Mouse (Mus musculus): ENCODE measurements around the gene Cdc42se2. TPM values are rescaled to one million over a fixed set of nuclear protein-coding genes. Genes with fewer than 3 reads are reported as not detected.

The Cdc42se2 gene
- polyA plus RNA-seq (2011; ENCODE audit: insufficient read depth, insufficient read length, low read depth, missing spikeins) = 62.4 and 69.7 TPM in 2 replicates

DNA sequence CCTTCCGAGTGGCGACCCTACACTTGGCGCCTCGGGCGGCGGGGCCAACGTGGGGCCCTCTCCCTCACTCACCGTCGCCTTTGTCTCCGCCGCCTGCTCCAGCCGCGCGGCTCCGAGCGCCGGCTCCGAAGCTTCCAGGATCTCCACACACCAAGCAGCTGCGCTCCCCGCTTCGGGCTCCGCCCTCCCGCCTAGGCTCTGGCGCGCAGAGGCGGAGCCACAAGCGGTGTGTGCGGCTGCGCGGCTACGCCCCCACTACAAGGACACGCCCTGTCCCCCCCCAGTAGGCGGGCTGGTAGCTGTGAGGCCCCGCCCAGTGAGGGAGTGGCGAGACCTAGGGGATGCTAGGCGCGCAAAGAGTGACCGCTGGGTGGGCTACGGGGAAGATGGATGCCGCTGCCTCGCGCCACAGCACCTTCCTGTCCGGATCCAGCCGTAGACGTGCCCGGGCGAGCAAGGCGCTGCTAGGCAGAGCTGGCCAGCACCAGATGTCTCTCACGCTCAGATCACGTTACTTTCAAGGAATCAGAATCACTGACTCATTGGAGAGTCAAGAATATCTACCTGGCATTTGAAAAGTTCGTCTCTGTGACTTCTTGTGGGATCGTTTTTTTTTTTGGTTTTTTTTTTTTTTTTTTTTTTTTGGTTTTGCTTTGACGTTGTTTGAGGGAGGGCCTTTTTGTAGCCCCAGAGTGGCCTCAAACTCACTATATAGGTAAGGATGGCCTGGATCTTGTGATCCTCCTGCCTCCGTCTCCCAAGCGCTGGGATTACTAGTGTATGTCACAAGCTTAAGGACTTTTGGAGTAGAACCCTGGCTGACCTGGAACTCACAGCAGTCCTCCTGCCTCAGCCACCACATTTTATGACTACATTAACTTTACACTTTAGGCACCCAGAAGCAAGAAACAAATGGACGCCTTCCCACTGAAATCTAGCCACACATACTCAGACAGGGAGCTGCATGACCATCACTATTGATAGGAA, at the start of gene Cdc42se2:
Cdc42se2 (minus strand) TSS at position 188 of the 987 bp plus-strand sequence.
- Histone ChIP-seq H3K9me3 (replicated peaks; ENCODE audit: control insufficient read depth, insufficient read depth, low read length, poor library complexity, severe bottlenecking) (no peaks in the 10 kb centered on the region), H3K4me1 (ENCODE audit: control insufficient read depth, insufficient read depth, low read length) (no peaks in the 10 kb centered on the region), H3K36me3 (ENCODE audit: control insufficient read depth, insufficient read depth, low read length, poor library complexity, severe bottlenecking) (no peaks in the 10 kb centered on the region), H3K27me3 (ENCODE audit: control insufficient read depth, insufficient read depth, low read length, poor library complexity, severe bottlenecking) (no peaks in the 10 kb centered on the region), H3K9ac (ENCODE audit: low read depth, poor library complexity, severe bottlenecking) (peak within 1 kb of the TSS; percentile 92), H3K27ac (ENCODE audit: insufficient read depth, low read length) (peak within 1 kb of the TSS; percentile 18), H3K4me3 (ENCODE audit: low read depth, low read length) (peak within 1 kb of the TSS; percentile 86)
- TF ChIP-seq POLR2A (IDR thresholded peaks at IDR 0.05; ENCODE audit: insufficient read depth, low read length) = peak; percentile 96
- TF ChIP-seq EP300 (IDR thresholded peaks at IDR 0.05; ENCODE audit: insufficient read depth, low read depth, low read length) = peak; percentile 71; the same call in 1 of the 2 replicates
- TF ChIP-seq CTCF (IDR thresholded peaks at IDR 0.05; ENCODE audit: low read depth, low read length) = no peak

DNA sequence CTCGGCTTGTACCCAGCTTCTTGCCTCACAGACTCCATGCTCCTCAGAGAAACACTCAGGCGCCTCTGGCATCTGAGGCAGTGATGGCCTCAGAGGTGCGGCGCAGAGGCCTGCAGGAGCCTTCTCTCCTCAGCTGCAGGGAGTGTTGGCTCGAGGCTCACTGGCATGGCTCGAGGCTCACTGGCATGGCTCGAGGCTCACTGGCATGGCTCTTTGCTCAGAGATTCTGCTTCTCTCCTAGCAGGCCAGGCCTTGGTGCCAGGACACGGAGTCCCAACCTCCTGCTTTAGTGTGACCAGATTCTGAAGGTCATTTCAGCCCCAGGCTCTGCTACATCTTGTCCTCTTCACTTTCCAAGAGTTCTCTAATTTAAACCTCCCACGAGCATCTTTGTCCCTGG, 48.6 kb upstream of the Cdc42se2 start:
- Histone ChIP-seq H3K4me3 (ENCODE audit: low read depth, low read length) (no peak overlapping the region), H3K9me3 (replicated peaks; ENCODE audit: control insufficient read depth, insufficient read depth, low read length, poor library complexity, severe bottlenecking) (no peaks in the 10 kb centered on the region), H3K36me3 (ENCODE audit: control insufficient read depth, insufficient read depth, low read length, poor library complexity, severe bottlenecking) (no peaks in the 10 kb centered on the region), H3K4me1 (ENCODE audit: control insufficient read depth, insufficient read depth, low read length) (no peaks in the 10 kb centered on the region), H3K27ac (ENCODE audit: insufficient read depth, low read length) (no peak overlapping the region), H3K27me3 (ENCODE audit: control insufficient read depth, insufficient read depth, low read length, poor library complexity, severe bottlenecking) (no peaks in the 10 kb centered on the region), H3K9ac (ENCODE audit: low read depth, poor library complexity, severe bottlenecking) (no peak overlapping the region)
- TF ChIP-seq CTCF (IDR thresholded peaks at IDR 0.05; ENCODE audit: low read depth, low read length) (no peak), EP300 (IDR thresholded peaks at IDR 0.05; ENCODE audit: insufficient read depth, low read depth, low read length) (no peak), POLR2A (IDR thresholded peaks at IDR 0.05; ENCODE audit: insufficient read depth, low read length) (no peak)

DNA sequence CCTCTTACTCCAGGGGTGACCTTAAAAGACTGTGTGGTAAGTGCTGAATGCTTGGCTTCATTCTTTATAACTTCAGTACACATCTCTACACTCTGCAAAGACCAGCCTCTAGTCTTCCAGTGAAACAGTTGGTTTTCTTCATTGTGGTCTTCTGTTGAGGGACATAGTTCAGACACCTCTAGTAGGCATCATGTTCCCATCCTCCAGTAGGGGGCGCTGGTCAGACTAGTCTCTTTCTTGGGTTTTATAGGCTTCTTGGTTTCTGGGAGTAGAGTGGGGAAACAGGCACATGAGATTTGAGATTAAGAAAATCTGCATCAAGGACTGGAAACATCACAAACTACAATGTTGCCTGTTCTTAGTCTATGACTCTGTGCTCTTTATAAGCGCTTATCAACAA, 47.1 kb upstream of the Cdc42se2 start:
- no peak overlapping the region for H3K27ac ChIP-seq (ENCODE audit: insufficient read depth, low read length)
- no peak overlapping the region for H3K4me3 ChIP-seq (ENCODE audit: low read depth, low read length)
- H3K9me3 ChIP-seq (replicated peaks; ENCODE audit: control insufficient read depth, insufficient read depth, low read length, poor library complexity, severe bottlenecking) = no peaks in the 10 kb centered on the region
- no peaks in the 10 kb centered on the region for H3K4me1 ChIP-seq (ENCODE audit: control insufficient read depth, insufficient read depth, low read length)
- no peak overlapping the region for H3K9ac ChIP-seq (ENCODE audit: low read depth, poor library complexity, severe bottlenecking)
- TF ChIP-seq CTCF (IDR thresholded peaks at IDR 0.05; ENCODE audit: low read depth, low read length) (no peak), POLR2A (IDR thresholded peaks at IDR 0.05; ENCODE audit: insufficient read depth, low read length) (no peak), EP300 (IDR thresholded peaks at IDR 0.05; ENCODE audit: insufficient read depth, low read depth, low read length) (no peak)
- no peaks in the 10 kb centered on the region for H3K36me3 ChIP-seq (ENCODE audit: control insufficient read depth, insufficient read depth, low read length, poor library complexity, severe bottlenecking)
- no peaks in the 10 kb centered on the region for H3K27me3 ChIP-seq (ENCODE audit: control insufficient read depth, insufficient read depth, low read length, poor library complexity, severe bottlenecking)

DNA sequence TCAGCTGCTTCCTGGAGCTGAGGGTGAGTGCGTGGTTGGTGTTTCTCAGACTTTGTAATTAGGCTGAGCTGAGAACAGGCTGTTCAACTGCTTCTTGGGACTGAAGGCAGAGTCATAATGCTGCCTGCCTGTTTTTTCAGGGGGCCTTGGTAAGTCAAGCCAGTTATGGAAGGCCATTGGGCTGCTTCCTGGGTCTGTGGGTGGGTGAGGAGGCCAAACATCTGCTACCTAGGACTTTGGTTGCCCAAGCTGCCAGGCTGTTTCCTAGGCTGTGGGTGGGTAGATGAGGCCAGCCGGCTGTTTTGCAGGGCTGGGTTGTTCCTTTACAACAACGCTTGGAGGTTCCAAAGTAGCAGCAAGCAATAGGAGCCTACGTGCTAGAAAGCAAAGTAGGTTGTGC, 46.4 kb upstream of the Cdc42se2 start:
- no peaks in the 10 kb centered on the region for H3K9me3 ChIP-seq (replicated peaks; ENCODE audit: control insufficient read depth, insufficient read depth, low read length, poor library complexity, severe bottlenecking)
- no peak overlapping the region for H3K9ac ChIP-seq (ENCODE audit: low read depth, poor library complexity, severe bottlenecking)
- H3K27ac ChIP-seq (ENCODE audit: insufficient read depth, low read length) = no peak overlapping the region
- H3K27me3 ChIP-seq (ENCODE audit: control insufficient read depth, insufficient read depth, low read length, poor library complexity, severe bottlenecking) = no peaks in the 10 kb centered on the region
- no peaks in the 10 kb centered on the region for H3K4me1 ChIP-seq (ENCODE audit: control insufficient read depth, insufficient read depth, low read length)
- H3K4me3 ChIP-seq (ENCODE audit: low read depth, low read length) = no peak overlapping the region
- H3K36me3 ChIP-seq (ENCODE audit: control insufficient read depth, insufficient read depth, low read length, poor library complexity, severe bottlenecking) = no peaks in the 10 kb centered on the region
- no peak for TF ChIP-seq EP300 (IDR thresholded peaks at IDR 0.05; ENCODE audit: insufficient read depth, low read depth, low read length)
- TF ChIP-seq POLR2A (IDR thresholded peaks at IDR 0.05; ENCODE audit: insufficient read depth, low read length) = no peak
- TF ChIP-seq CTCF (IDR thresholded peaks at IDR 0.05; ENCODE audit: low read depth, low read length) = no peak

DNA sequence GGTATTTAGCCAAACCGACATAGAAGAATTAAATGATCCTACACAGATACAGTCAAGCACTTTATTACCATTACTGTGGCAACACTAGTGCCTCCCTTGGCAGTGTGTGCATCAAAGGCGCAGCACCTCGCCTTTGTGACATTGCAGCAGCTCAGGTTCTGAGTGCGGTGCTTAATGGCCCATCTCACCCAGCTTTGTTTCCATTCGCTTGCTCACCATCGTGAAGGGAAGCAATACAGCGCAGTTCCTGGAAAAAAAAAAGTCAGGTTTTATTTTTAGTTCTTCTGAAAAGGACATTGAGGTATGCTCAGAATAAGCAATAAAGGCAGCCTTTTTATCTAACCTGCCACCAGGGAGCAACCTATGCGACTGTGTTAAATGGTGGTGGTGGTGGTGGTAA, 39.3 kb upstream of the Cdc42se2 start:
- no peaks in the 10 kb centered on the region; the same call in 1 of the 2 replicates for H3K9me3 ChIP-seq (replicated peaks; ENCODE audit: control insufficient read depth, insufficient read depth, low read length, poor library complexity, severe bottlenecking)
- H3K9ac ChIP-seq (ENCODE audit: low read depth, poor library complexity, severe bottlenecking) = no peak overlapping the region
- TF ChIP-seq EP300 (IDR thresholded peaks at IDR 0.05; ENCODE audit: insufficient read depth, low read depth, low read length) = no peak
- no peak for TF ChIP-seq CTCF (IDR thresholded peaks at IDR 0.05; ENCODE audit: low read depth, low read length)
- no peak for TF ChIP-seq POLR2A (IDR thresholded peaks at IDR 0.05; ENCODE audit: insufficient read depth, low read length)
- H3K4me1 ChIP-seq (ENCODE audit: control insufficient read depth, insufficient read depth, low read length) = no peaks in the 10 kb centered on the region
- no peaks in the 10 kb centered on the region for H3K36me3 ChIP-seq (ENCODE audit: control insufficient read depth, insufficient read depth, low read length, poor library complexity, severe bottlenecking)
- H3K27me3 ChIP-seq (ENCODE audit: control insufficient read depth, insufficient read depth, low read length, poor library complexity, severe bottlenecking) = no peaks in the 10 kb centered on the region
- H3K4me3 ChIP-seq (ENCODE audit: low read depth, low read length) = no peak overlapping the region
- no peak overlapping the region for H3K27ac ChIP-seq (ENCODE audit: insufficient read depth, low read length)

DNA sequence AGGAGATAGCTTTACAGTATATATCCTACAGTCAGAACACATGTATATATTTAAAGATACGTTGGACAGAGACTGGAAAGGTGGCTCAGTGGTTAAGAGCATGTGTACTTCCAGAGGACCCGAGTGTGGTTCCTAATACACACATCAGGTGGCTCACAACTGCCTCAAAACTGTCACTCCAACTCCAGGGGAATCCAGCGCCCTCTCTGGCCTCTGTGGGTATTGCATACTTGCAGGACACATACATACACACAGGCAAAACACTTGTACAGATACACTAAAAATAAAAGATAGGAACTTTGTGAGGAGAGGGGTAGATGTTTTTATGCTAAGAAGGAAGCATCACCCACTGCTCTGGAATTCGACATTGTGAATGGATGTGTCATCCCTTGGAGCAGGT, 38.3 kb upstream of the Cdc42se2 start:
- no peaks in the 10 kb centered on the region for H3K4me1 ChIP-seq (ENCODE audit: control insufficient read depth, insufficient read depth, low read length)
- no peak overlapping the region for H3K4me3 ChIP-seq (ENCODE audit: low read depth, low read length)
- H3K27ac ChIP-seq (ENCODE audit: insufficient read depth, low read length) = no peak overlapping the region
- no peaks in the 10 kb centered on the region for H3K27me3 ChIP-seq (ENCODE audit: control insufficient read depth, insufficient read depth, low read length, poor library complexity, severe bottlenecking)
- TF ChIP-seq EP300 (IDR thresholded peaks at IDR 0.05; ENCODE audit: insufficient read depth, low read depth, low read length) (no peak), POLR2A (IDR thresholded peaks at IDR 0.05; ENCODE audit: insufficient read depth, low read length) (no peak), CTCF (IDR thresholded peaks at IDR 0.05; ENCODE audit: low read depth, low read length) (no peak)
- H3K9ac ChIP-seq (ENCODE audit: low read depth, poor library complexity, severe bottlenecking) = no peak overlapping the region
- no peaks in the 10 kb centered on the region for H3K36me3 ChIP-seq (ENCODE audit: control insufficient read depth, insufficient read depth, low read length, poor library complexity, severe bottlenecking)
- no peaks in the 10 kb centered on the region; the same call in 1 of the 2 replicates for H3K9me3 ChIP-seq (replicated peaks; ENCODE audit: control insufficient read depth, insufficient read depth, low read length, poor library complexity, severe bottlenecking)
